Comparison of ENCODE assay signal across 15 mouse cellular contexts in genomic region chr6:49194536-49194935, GRCm38 (mm10).
"Had no signal": no experiment of that assay in that cellular context is flagged by ENCODE, and none has a peak within 500 bp of the region (broad histone marks: within the 10 kb centered on the region; RNA-seq: fewer than 3 reads in every experiment).

No protein-coding gene starts in this region.

- DNase-seq: cerebellum, adult 9-10 months; cerebellum, adult 9-11 months; cerebellum, postnatal 10 days; cerebellum, postnatal 14 days; cerebellum, postnatal 25 days; cerebellum, postnatal 36 days; embryo, embryonic 11 days; forebrain, postnatal 0 days; gastrocnemius, adult 2 months; gastrocnemius, postnatal 10 days; gastrocnemius, postnatal 14 days; gastrocnemius, postnatal 25 days; gastrocnemius, postnatal 36 days; heart, adult 18-20 months; heart, adult 2 months had no signal
